Mouse (Mus musculus): ENCODE data around the gene Fzd2.
A peak's percentile ranks its signal among the peaks of the same experiment; 100 is the strongest.

Gene Fzd2

GRCm38 (mm10) chr11:102623876-102624789, 19.9 kb downstream of the Fzd2 start:
- peak; percentile 84 for DNase-seq

DNA sequence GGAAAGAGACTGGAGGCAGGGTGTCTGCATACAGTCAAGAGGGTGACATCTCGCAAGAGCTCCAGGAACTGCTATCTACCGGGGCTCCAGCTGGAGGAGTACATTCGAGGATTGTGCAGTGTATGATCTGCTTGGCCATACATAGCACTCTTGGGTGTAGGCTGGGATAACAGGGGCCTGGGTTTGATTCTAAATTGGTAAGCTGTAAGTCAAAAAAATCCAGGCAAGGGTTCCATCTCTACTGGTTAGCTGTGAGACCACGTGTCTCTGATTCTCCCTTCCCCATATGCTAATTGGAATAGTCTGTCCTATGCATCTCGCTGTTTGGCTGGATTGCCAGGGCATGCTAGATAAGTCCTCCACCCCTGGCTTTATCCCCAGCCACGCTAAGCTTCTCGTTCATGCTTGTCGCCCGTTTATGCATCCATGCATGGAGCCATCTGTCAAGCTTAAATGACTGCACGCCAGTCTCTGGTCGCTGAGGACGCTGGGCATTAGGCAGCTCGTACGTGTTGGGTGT, 20.8 kb downstream of the Fzd2 start:
- DNase-seq, result peak; percentile 94

GRCm38 (mm10) chr11:102627171-102627931, 23.2 kb downstream of the Fzd2 start:
- no peak for DNase-seq

DNA sequence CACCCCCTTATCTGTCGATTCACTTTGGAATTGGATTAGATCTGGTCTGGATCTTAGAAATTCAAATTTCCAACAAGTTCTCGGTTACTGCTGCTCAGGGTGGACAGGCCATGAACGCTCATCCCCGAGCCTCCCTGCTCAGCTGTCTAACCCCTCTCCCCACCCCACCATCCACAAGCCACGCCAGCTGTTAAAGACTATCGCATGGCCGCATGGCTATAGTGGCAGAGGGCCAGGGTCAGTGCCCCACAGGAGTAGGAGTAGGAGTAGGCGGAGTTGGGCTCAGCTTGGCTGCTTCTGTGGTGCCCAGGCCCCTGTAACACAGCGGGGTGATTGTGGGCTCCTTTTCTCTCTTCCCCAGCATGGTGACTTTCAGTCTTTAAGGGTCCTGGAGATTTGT, 24.3 kb downstream of the Fzd2 start:
- peak; percentile 44 for DNase-seq

DNA sequence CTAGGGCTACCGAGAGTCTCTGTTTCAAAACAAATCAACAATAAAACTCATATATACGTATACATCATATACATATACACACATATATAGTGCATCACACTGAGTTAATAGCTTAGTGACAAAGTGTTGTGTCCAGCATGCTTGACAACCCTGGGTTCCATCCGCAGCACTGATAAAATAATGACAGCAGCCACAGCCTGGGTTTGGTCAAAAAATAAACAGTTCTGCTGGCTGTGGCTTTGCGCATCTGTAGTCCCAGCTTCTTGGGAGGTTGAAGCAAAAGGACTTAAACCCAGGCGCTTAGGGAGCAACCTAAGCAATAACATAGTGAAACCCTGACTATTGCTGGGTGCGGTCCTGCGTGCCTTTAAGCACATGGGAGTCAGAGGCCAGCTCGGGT, 25.2 kb downstream of the Fzd2 start:
- DNase-seq, result no peak

GRCm38 (mm10) chr11:102630731-102631130, 26.5 kb downstream of the Fzd2 start:
- DNase-seq, result no peak

- DNase-seq, result peak; percentile 22
Measured at GRCm38 (mm10) chr11:102631203-102631602, 27.0 kb downstream of the Fzd2 start.

GRCm38 (mm10) chr11:102632725-102633124, 28.5 kb downstream of the Fzd2 start:
- no peak for DNase-seq

DNA sequence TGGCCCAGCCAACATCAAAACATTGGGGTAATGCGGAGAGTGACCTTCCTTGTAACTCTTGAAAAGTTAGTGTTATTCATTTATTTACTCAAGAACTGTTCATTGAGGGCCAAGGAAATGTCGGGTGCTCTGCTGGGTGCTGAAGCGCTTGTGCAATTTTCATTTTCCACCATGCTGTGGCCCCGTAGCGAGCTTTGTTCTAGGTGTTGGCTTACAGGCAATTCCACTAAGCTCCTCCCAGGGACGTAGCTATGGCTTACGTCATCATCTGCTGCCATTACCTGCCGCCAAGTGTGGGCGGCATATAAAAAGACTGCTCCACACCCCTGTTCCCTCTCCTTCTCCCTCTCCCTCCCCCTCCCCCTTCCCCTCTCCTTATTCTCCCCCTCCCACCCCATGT, 29.2 kb downstream of the Fzd2 start:
- peak; percentile 46 for DNase-seq

GRCm38 (mm10) chr11:102636887-102637286, 32.7 kb downstream of the Fzd2 start:
- DNase-seq, result peak; percentile 79

GRCm38 (mm10) chr11:102643891-102644382, 39.7 kb downstream of the Fzd2 start:
- DNase-seq, result no peak

DNA sequence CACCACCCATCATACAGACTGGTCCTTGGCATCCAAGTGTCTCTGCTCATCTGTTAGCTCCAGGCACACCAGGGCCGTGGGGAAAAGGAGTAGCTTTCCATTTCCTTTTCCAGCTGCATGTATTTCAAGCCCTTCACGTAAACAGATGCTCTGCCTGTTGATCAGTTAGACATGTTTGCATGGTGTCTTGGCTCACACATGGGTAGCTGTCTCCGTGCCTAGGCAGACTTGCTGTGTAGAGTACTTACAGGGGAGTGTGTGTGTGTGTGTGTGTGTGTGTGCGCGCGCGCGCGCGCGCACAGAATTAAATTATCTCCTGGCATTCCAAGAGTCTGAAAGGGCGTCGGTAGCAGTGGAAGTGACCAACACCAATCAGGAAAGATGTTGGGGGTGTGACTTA, 42.0 kb downstream of the Fzd2 start:
- no peak for DNase-seq

DNA sequence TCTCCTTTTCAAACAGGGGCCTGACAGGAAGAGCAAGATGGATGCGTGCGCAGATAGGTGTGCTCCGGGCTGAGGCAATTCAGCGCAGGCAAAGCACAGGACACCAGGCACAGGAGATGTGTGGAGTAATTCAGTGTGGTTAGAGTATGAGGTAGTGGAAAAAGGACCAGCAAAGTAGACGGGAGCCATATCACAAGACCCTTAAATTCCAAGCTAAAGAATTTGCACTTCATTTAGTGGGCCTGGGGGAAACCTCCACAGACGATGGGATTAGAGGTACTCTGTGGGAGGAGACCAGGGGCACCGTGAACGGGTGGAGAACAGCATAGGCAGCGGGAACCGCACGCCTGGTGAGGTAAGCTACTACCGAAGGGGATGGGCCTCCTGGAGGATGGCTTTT, 43.7 kb downstream of the Fzd2 start:
- DNase-seq, result no peak

GRCm38 (mm10) chr11:102651381-102651780, 47.2 kb downstream of the Fzd2 start:
- DNase-seq, result peak; percentile 79

DNA sequence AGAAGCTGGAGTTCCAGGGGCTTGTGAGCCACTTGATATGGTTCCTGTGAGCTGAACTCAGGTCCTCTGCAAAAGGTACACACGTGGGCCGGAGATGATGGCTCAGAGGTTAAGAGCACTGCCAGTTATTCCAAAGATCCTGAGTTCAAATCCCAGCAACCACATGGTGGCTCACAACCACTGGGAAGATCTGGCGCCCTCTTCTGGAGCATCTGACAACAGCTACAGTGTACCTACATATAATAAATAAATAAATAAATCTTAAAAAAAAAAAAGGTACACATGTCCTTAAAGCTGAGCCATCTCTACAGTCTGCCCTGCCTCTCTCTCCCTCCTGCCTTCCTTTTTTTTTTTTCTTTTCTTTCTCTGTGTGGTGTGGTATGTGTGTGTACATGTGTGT, 48.6 kb downstream of the Fzd2 start:
- DNase-seq, result peak; percentile 34

- DNase-seq, result no peak
Measured at GRCm38 (mm10) chr11:102655888-102656287, 51.7 kb downstream of the Fzd2 start.

DNA sequence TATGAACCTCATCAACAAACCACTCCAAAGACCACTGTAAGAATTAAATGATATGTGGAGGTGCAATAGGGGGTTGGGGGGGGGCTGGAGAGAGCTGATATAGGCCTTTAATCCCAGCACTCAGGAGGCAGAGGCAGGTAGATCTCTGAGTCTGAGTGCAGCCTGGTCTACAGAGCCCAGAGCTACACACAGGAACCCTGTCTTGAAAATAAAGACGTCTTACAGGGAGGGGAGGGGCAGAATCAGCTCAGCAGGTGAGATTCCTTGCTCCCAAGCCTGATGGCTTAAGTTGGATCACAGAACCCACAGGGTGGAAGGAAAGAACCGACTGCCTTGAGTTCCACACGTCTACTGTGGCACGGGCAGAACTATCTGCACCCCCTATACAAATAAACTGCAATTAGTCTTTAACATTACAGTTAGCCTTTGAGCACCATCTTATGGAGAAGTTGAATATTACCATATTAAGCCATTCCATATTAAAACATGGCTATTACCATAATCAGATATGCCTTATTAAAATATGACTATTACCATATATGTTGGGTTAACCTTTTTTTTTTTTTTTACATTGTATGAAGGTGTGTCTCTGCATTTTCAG, 52.2 kb downstream of the Fzd2 start:
- DNase-seq, result peak; percentile 50

- no peak for DNase-seq
Measured at GRCm38 (mm10) chr11:102656931-102657330, 52.7 kb downstream of the Fzd2 start.
